Mouse (Mus musculus) left cerebral cortex, postnatal 10 days (tissue): Measurements from ENCODE around the gene Heyl. TPM values are rescaled to one million over a fixed set of nuclear protein-coding genes. Genes with fewer than 3 reads are reported as not detected.
"Not testable (repeated sequence)": the region's sequence is repeated elsewhere in the genome, so short reads cannot be mapped to it uniquely, and the experiment has no call there.

Source experiments
- DNase-seq, 2 experiments: peaks; one replicate each; pipeline ENCODE4 v3.0.0; 2021 to 2022; ENCODE audit warnings: low spot score in 2 of 2, mixed read lengths in 1 of 2; ENCODE audit errors: extremely low spot score in 1 of 2
- intact Hi-C: fragments of 180-260 bp; cut with DNase I; formaldehyde crosslinking; loops from one replicate; pipeline ENCODE4 v1.15.1; 2025
- total RNA-seq, 2 experiments: library from RNA; stranded (reverse); gene quantifications; 2 replicates each; pipeline ENCODE4 v1.2.3; 2021

Gene Heyl
- total RNA-seq, 2 experiments from 2014 or later = 6.6 to 7.2 TPM

DNA sequence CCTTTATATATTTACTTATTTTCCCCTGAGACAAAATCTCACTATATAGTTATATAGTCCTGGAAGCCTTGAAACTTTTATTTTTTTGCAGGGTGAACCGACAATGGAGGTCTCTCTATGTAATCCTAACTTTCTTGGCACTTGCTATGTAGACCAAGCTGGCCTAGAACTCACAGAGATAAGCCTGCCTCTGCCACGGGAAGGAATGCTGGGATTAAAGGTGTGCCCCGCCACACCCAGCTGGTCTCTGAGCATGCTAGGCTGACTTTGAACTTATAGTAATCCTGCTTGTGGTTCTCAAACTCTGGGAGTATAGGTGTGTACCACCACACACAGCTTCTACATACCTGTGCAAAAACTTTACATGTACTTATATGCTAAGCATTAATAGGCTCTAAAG is 46.8 kb downstream of the Heyl start:
- intact Hi-C loops = no loop called here
- DNase-seq = no peak

- intact Hi-C loops = no loop called here
- peak; percentile 79 to 93 for DNase-seq
Observed at GRCm38 (mm10) chr4:123282500-123282899, 49.1 kb downstream of the Heyl start.

DNA sequence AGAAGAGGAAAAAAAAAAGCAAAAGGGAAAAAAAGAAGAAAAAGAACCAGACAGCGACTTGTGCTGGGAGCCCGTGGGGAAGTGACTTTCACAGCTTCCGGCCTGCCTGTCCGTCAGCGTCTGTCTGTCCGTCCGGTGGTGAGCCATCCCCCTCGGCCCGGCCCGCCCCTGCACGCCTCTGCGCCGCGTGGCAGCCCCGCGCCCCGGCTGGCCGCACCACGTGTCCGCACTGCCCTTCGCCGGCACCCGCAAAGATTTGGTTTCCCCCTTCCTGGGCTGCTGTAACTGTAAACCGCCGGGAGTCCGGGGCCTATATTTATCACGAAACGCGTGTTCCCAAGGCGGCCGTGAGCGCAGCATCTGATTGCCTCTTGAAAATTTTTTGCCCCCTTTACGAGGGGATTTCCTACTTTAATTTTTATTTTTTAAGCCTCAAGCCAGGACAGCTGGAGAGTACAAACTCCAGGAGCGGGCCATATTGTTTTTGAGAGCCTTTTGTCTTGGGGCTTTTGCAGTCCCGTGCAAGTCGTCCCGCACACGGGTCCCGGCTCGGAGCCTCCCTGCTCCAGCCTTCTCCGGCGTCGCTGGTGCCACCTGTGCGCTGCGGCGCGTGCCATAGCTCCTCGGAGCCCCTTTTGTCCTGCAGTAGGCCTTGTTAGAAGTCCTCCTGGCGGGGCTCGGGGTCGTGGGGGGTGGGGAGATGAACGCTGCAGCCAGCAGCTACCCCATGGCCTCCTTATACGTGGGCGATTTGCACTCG is 49.7 kb downstream of the Heyl start:
- peak in 1 of 2 experiments; percentile 58 for DNase-seq
- intact Hi-C loops = not testable (repeated sequence)

GRCm38 (mm10) chr4:123283675-123284064 is 50.3 kb downstream of the Heyl start:
- intact Hi-C loops = not testable (repeated sequence)
- peak in 1 of 2 experiments; percentile 43 for DNase-seq

DNA sequence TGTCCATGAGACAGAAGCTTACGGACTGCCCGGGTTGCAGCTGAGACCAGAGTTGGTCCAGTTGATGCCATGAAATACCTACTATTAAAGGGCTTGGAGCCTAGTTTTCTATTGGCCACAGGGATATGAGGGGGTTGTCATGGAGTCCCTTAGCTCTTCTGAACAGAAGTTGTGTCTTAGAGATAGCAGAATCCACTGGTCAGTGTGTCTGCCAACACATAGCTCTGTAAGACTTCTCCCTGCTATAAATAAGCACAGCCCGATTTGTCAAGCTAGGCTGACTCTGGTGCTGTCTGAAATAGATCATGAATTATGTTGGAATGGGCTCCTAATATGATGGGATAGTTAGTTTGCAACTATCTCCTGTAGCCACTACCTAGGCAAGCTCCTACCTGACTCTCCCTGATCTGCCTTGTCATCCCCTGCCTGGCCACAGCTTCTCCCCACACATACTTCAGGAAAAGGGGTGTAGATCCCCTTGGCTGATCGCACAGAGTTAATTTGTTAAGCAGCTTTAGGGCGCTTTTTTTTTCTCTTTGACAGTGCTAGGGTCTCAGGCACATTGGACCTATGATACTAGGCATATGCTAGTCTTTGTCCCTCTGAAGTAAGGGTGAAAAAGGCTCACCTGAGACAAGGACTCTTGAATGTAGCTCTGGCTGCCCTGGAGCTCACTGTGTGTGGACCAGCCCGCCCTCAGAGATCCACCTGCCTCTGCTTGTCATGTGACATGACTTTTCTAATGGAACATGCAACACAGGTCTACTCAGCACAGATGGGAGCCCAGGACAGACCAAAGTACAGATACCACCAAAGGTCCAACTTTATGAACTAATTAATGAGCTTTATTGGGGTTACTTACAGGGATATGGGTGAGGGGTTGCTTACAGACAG is 51.6 kb downstream of the Heyl start:
- no peak for DNase-seq
- intact Hi-C loops = no loop called here

- DNase-seq = no peak
- intact Hi-C loops = no loop called here
Observed at GRCm38 (mm10) chr4:123286790-123287189, 53.4 kb downstream of the Heyl start.

DNA sequence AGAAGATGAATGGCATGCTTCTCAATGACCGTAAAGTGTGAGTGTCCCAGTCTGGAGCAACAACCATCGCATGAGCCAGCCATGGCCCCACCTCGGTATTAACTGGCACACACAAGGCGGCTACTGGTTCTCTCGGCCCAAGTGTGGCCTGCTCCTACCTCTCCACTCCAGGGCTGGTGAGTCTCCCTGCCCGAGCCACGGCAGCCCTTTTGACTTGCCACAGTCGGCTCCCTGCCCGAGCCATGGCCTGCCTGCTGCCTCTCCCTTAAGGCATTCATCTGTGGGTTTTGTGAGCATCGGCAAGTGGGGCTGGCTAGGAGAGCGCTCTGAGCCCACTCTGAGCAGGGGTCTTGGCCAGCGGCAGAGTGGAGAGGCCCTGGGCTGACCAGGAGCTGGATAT is 55.7 kb downstream of the Heyl start:
- DNase-seq = no peak
- intact Hi-C loops = no loop called here

GRCm38 (mm10) chr4:123292390-123292789 is 59.0 kb downstream of the Heyl start:
- DNase-seq = no peak
- intact Hi-C loops = no loop called here

GRCm38 (mm10) chr4:123292989-123293388 is 59.6 kb downstream of the Heyl start:
- intact Hi-C loops = no loop called here
- DNase-seq = no peak

DNA sequence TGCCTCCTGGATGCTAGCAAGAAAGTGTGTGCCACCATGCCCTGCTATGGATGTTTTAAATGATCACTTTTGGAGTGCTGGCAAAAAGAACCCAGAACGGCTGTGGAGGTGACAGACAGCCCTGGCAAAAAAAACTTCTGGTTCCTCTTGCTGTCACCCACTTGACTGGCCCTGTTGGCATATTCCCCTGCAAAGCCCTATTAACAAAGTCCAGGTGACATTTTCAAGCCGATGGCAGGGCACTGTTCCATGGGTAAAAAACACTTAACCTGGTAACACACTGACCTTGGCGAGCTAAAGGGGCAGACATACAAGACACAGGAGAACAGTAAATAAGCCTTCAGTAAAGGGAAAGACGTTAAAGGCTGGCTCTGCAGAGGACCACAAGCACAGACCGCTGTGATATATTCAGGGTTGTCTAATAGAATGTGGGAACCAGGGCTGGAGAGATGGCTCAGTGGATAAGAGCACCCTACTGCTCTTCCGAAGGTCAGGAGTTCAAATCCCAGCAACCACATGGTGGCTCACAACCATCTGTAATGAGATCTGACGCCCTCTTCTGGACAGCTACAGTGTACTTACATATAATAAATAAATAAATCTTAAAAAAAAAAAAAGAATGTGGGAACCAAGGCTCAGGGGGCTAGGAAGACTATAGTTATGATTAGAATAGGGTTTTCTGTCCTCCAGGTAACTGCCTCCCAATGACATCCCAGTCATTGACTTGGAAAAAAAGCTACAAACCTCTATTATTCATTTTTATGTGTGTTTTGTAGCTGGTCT is 60.5 kb downstream of the Heyl start:
- intact Hi-C loops = no loop called here
- no peak for DNase-seq

DNA sequence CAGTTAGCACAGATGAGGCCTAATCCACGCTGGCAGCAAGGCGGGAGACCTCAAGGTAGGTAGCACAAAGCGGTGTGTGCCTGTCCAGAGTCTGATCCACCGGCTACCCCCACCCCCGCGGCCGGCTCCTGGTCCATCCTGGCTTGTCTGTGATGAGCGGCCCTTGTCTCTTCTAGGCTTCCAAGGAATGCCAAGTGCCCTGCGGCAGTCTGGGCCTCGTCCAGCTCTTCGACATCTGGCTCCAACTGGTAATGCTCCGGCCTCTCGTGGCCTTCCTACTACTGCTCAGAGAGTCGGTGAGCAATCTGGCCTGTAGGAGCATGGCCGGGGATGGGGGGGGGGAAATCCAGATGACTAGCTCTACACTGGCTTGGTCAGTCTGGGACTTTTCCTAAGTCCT is 61.7 kb downstream of the Heyl start:
- DNase-seq, intact Hi-C loops: not testable (repeated sequence)

DNA sequence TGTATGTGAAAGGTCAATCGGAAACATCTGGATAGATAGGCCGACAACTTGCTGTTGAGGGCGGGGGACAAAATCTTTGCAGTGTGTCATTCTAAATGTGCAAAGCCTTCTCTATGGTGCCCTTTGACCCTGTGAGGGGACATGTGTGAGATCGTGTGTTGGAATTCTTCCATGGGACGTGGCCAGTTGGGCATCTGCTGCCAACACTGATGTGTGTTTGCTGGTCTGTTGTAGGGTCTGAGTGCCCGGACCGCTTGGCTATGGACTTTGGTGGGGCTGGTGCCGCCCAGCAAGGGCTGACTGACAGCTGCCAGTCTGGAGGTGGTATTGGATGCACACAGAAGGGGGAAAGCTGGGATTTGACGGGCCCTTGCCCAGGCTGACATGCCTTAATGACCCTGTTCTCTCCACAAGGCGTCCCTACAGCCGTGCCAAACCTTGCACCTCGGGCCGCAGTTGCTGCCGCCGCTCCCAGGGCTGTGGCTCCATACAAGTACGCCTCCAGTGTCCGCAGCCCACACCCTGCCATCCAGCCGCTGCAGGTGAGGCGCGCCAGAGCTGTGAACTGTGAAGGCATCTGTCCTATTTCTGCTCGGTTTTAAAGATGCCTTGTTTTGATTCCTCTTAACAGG is 62.3 kb downstream of the Heyl start:
- DNase-seq = no peak
- intact Hi-C loops = no loop called here

DNA sequence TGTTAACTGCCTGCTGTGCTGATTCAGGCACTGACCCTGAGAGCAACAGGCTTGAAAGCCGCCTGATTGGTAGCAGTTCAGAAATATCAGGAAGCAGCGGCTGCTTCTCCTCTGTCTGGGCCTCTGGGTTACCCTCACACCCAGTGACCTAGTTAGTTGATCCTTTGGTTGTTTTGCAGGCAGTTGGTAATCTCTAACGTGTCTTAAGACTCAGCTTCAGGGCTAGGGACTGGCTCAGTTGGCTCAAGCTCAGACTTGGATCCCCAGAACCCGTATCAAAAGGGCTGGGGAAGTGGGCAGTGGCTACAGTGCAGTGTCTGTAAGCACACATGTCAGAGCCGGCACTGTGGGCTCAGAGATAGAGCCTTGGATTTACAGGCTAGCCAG is 62.8 kb downstream of the Heyl start:
- DNase-seq = no peak
- intact Hi-C loops = no loop called here

DNA sequence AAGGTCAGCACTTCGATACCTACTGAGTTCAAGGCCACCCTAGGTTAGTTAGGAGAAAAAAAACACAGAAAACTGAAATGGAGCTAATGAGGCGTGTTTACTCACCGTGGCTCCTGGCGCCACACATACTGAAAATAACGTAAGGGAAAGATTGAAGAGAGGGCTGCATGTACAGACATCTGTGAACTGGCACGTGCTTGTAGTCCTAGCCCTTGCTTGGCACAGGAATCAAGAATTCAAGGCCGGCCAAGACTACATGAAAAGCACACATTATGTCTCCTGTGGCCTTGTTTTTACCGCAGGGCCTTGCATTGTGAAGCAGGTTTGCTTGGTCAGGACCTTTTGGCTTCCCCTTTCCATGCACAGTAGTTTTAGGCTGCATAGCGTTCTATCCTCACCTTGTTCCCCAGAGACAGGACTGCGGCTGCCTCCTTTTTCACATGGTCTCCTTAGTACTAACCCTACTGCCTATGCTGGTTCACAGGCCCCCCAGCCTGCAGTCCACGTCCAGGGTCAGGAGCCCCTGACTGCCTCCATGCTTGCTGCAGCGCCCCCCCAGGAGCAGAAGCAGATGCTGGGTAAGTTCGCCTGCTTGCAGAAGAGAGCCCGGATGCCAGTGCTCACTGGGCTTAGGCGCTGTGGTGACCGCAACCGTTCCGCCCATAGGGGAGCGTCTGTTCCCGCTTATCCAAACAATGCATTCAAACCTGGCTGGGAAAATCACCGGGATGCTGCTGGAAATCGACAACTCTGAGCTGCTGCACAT is 64.0 kb downstream of the Heyl start:
- intact Hi-C loops = no loop called here
- DNase-seq = no peak

GRCm38 (mm10) chr4:123298226-123298625 is 64.9 kb downstream of the Heyl start:
- DNase-seq = no peak
- intact Hi-C loops = no loop called here

- DNase-seq = peak in 1 of 2 experiments; percentile 46
- intact Hi-C loops = no loop called here
Observed at GRCm38 (mm10) chr4:123298980-123299670, 65.8 kb downstream of the Heyl start.
